Mouse (Mus musculus) natural killer cell, adult 2 months (primary cell): ENCODE data around the gene Gm3415.
"Not testable (repeated sequence)": the region's sequence is repeated elsewhere in the genome, so short reads cannot be mapped to it uniquely, and the experiment has no call there.

Experiments
- DNase-seq, 2 experiments: peaks; one replicate each; pipeline ENCODE4 v3.0.0; 2022; ENCODE audit warnings: low spot score in 2 of 2

The Gm3415 gene

DNA sequence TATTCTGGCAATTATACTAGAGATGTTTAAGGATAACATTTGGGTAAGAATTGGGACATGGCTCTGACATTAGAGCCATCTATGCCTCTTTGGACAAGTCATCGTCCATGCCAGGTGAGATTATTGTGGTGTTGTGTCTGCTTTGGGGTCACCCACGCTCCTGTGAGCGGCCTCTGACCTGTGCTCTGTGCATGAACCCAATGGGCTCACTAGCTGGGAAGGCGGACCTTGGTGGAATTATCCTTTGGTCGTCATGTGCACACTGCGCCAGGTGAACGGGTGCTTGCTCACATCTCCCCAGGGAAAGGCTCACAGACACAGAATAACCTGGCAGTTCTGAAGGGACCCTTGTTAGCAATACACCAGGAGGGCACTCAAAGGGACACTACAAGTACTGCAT lies 43.3 kb downstream of the Gm3415 start:
- DNase-seq, result not testable (repeated sequence)

DNA sequence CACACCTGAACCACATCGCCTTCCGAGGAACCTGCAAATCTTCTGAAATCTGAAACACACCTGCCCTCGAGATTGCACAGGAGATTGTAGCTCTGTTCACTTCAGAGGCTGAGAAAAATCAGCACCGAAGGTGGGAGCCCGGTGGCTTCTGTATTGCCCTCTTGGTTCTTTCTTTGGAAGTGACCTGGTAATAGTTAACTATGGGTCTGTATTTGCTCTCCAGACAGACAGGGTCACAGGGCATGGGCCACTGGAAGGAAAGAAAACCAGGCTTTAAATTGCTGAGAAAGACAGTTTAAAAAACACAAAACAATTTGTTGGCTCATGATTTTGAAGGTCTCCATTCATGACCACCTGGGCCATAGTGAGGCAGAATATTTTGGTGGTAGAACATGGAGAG lies 44.0 kb downstream of the Gm3415 start:
- DNase-seq, result no peak

DNA sequence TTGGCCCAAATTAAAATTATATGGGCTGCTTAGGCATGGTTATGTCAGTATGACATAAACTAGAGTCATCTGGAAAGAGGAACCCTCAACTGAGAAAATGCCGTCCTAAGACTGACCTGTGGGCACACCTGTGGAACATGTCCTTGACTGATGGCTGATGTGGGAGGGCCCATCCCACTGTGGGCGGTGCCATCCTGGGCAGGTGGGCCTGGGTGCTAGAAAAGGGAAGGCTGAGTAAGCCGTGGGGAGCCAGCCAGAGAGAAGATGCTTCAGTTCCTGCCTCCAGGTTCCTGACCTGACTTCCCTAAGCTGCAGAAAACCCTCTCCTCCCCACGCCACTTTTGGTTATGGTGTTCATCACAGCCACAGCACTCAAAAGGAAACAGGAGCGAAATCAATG lies 50.3 kb downstream of the Gm3415 start:
- no peak for DNase-seq

DNA sequence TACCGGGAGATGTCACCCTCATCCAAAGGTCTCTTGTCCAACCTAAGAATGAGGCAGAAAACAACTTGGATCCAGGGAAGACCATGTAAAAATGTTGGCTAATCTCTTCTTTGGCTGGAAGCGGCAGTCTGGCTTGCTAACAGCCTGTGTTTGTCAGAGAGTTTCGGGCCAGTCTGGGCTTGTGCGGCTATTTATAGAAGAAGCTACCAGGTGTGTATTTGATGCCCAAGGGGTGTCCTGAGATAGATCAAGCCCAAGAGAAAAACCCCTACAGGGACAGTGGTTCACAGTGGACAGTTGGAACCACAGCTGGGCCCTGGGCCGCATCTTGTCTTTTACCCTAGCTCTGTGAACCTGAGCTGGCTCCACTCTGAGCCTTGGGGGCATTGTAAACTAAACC lies 51.0 kb downstream of the Gm3415 start:
- no peak for DNase-seq

DNA sequence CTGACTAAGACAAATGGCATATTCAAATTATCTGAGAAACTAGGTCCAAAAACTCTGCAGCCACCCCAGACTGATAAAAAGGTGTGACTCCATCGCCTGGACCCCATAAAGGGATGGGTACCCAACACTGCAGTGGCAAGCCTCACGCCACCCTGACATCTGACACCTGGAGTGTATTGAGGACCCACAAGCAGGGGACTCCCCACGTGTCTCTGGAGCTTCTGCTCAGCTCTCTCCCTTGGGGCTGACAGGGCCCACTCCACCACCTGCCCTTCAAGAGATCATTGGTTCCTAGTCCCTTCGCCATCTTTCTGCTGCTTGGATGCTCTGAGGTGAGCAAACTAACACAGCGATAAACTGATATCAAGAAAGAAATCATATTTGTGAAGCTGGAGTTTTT lies 51.9 kb downstream of the Gm3415 start:
- no peak for DNase-seq
